Mouse (Mus musculus): ENCODE data around the gene Ltbp2. TPM values are rescaled to one million over a fixed set of nuclear protein-coding genes. Genes with fewer than 3 reads are reported as not detected.

Gene Ltbp2
- polyA plus RNA-seq, 1 experiment = 8.1 TPM

DNA sequence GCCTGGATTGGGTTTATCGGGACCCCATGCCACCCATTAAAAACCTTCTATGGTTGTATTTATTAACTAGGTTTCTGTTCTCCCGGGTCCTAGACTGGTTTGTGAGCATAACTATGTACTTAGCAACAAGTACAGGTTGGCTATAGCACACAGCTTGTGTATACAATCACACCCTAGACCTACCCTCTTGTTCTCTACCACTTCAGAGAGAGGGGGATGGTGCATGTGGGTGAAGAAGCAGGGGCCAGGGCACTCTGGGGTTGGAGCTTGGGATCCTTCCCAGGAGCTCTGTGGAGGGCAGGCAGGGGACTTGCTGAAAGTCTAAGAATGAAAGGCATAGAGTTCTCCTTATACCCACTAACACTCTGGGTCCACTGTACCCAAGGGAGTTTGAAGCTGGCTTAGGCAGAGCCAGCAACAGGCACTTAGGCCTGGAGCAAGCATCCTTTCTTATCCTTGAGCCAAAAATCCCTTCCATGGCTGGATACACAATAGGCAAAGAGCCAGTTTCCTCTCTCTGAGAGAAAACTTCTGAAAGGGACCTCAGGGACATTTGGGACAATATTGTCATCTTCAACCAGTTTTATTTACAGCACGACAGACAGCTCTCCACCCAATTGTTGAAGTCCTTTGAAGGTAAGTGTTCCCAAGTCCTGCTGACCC, 61.5 kb downstream of the Ltbp2 start:
- no peaks in the 10 kb centered on the region for H3K27me3 ChIP-seq (ENCODE audit: control insufficient read depth, insufficient read depth, low read length)
- H3K36me3 ChIP-seq (ENCODE audit: control insufficient read depth, insufficient read depth, low read length) = no peaks in the 10 kb centered on the region
- H3K4me1 ChIP-seq (ENCODE audit: control insufficient read depth, insufficient read depth, insufficient read length, low read length) = no peaks in the 10 kb centered on the region
- no peak overlapping the region for H3K4me3 ChIP-seq (ENCODE audit: low read depth, low read length)
- no peak overlapping the region for H3K27ac ChIP-seq (ENCODE audit: insufficient read depth, low read depth, low read length)
- 67% methylated on average over 3 of the region's 3 CpGs for WGBS
- TF ChIP-seq CTCF (IDR thresholded peaks at IDR 0.05; ENCODE audit: extremely low read depth, insufficient read length, insufficient replicate concordance, low read depth, low read length) = no peak
- TF ChIP-seq POLR2A (IDR thresholded peaks at IDR 0.05; ENCODE audit: low read depth, low read length) = no peak

- Histone ChIP-seq H3K27me3 (ENCODE audit: control insufficient read depth, insufficient read depth, low read length) (no peaks in the 10 kb centered on the region), H3K36me3 (ENCODE audit: control insufficient read depth, insufficient read depth, low read length) (no peaks in the 10 kb centered on the region), H3K4me3 (ENCODE audit: low read depth, low read length) (no peak overlapping the region), H3K4me1 (ENCODE audit: control insufficient read depth, insufficient read depth, insufficient read length, low read length) (no peaks in the 10 kb centered on the region), H3K27ac (ENCODE audit: insufficient read depth, low read depth, low read length) (no peak overlapping the region)
- TF ChIP-seq POLR2A (IDR thresholded peaks at IDR 0.05; ENCODE audit: low read depth, low read length) (no peak), CTCF (IDR thresholded peaks at IDR 0.05; ENCODE audit: extremely low read depth, insufficient read length, insufficient replicate concordance, low read depth, low read length) (no peak)
- 70% methylated on average over 7 of the region's 7 CpGs for WGBS
Measured at GRCm38 (mm10) chr12:84813773-84814172, 62.6 kb downstream of the Ltbp2 start.

- Histone ChIP-seq H3K27me3 (ENCODE audit: control insufficient read depth, insufficient read depth, low read length) (no peaks in the 10 kb centered on the region), H3K36me3 (ENCODE audit: control insufficient read depth, insufficient read depth, low read length) (no peaks in the 10 kb centered on the region), H3K27ac (ENCODE audit: insufficient read depth, low read depth, low read length) (no peak overlapping the region), H3K4me3 (ENCODE audit: low read depth, low read length) (no peak overlapping the region), H3K4me1 (ENCODE audit: control insufficient read depth, insufficient read depth, insufficient read length, low read length) (no peaks in the 10 kb centered on the region)
- 75% methylated on average over 3 of the region's 3 CpGs for WGBS
- TF ChIP-seq POLR2A (IDR thresholded peaks at IDR 0.05; ENCODE audit: low read depth, low read length) (no peak), CTCF (IDR thresholded peaks at IDR 0.05; ENCODE audit: extremely low read depth, insufficient read length, insufficient replicate concordance, low read depth, low read length) (no peak)
Measured at GRCm38 (mm10) chr12:84812004-84812403, 64.3 kb downstream of the Ltbp2 start.

DNA sequence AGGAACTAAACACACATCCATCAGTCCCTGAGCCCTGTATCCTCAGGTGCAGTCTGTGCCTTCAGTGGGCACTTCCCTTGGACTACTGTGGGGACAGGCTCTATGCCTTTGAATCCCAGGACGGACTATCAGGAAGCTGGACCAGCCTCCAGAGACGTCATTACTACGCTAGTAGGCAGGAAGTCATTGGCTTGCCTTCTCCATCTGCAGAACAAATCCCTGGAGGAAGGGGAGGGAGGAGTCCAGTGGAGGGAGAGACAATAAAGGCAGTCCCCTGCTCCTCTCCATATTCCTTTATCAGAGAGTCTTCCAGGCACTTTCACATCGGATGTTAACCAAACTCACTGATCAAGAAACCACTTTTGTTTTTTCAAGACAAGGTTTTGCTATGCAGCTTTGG, 64.8 kb downstream of the Ltbp2 start:
- TF ChIP-seq CTCF (IDR thresholded peaks at IDR 0.05; ENCODE audit: extremely low read depth, insufficient read length, insufficient replicate concordance, low read depth, low read length) = no peak
- no peak for TF ChIP-seq POLR2A (IDR thresholded peaks at IDR 0.05; ENCODE audit: low read depth, low read length)
- H3K27ac ChIP-seq (ENCODE audit: insufficient read depth, low read depth, low read length) = no peak overlapping the region
- H3K36me3 ChIP-seq (ENCODE audit: control insufficient read depth, insufficient read depth, low read length) = no peaks in the 10 kb centered on the region
- H3K4me1 ChIP-seq (ENCODE audit: control insufficient read depth, insufficient read depth, insufficient read length, low read length) = no peaks in the 10 kb centered on the region
- H3K27me3 ChIP-seq (ENCODE audit: control insufficient read depth, insufficient read depth, low read length) = no peaks in the 10 kb centered on the region
- 73% methylated on average over 4 of the region's 4 CpGs for WGBS
- H3K4me3 ChIP-seq (ENCODE audit: low read depth, low read length) = no peak overlapping the region

DNA sequence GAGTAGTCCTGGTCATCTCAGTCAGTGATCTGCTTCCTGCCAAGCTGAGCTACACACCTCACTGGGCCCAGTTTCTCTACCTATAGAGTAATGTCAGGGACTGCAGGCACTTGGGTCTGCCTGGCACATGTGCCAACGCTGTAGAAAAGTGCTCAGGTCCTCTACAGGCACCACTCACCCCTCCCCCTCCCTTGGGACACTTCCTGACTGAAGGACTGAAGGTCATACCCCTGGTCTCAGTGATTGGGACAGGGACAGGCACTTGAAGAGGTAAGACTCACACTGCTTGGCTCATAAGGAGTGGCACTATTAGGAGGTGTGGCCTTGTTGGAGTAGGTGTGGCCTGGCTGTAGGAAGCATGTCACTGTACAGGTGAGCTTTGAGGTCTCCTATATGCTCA, 65.5 kb downstream of the Ltbp2 start:
- no peak overlapping the region for H3K27ac ChIP-seq (ENCODE audit: insufficient read depth, low read depth, low read length)
- H3K4me1 ChIP-seq (ENCODE audit: control insufficient read depth, insufficient read depth, insufficient read length, low read length) = peaks cover 5% of the 10 kb centered on the region
- no peak for TF ChIP-seq POLR2A (IDR thresholded peaks at IDR 0.05; ENCODE audit: low read depth, low read length)
- no peak for TF ChIP-seq CTCF (IDR thresholded peaks at IDR 0.05; ENCODE audit: extremely low read depth, insufficient read length, insufficient replicate concordance, low read depth, low read length)
- 70% methylated on average over 1 of the region's 1 CpGs for WGBS
- H3K27me3 ChIP-seq (ENCODE audit: control insufficient read depth, insufficient read depth, low read length) = no peaks in the 10 kb centered on the region
- H3K36me3 ChIP-seq (ENCODE audit: control insufficient read depth, insufficient read depth, low read length) = no peaks in the 10 kb centered on the region
- no peak overlapping the region for H3K4me3 ChIP-seq (ENCODE audit: low read depth, low read length)

GRCm38 (mm10) chr12:84809033-84809432, 67.3 kb downstream of the Ltbp2 start:
- Histone ChIP-seq H3K27me3 (ENCODE audit: control insufficient read depth, insufficient read depth, low read length) (no peaks in the 10 kb centered on the region), H3K4me3 (ENCODE audit: low read depth, low read length) (no peak overlapping the region), H3K27ac (ENCODE audit: insufficient read depth, low read depth, low read length) (no peak overlapping the region), H3K4me1 (ENCODE audit: control insufficient read depth, insufficient read depth, insufficient read length, low read length) (peaks cover 13% of the 10 kb centered on the region), H3K36me3 (ENCODE audit: control insufficient read depth, insufficient read depth, low read length) (no peaks in the 10 kb centered on the region)
- WGBS = 73% methylated on average over 6 of the region's 6 CpGs
- TF ChIP-seq CTCF (IDR thresholded peaks at IDR 0.05; ENCODE audit: extremely low read depth, insufficient read length, insufficient replicate concordance, low read depth, low read length) (no peak), POLR2A (IDR thresholded peaks at IDR 0.05; ENCODE audit: low read depth, low read length) (no peak)

DNA sequence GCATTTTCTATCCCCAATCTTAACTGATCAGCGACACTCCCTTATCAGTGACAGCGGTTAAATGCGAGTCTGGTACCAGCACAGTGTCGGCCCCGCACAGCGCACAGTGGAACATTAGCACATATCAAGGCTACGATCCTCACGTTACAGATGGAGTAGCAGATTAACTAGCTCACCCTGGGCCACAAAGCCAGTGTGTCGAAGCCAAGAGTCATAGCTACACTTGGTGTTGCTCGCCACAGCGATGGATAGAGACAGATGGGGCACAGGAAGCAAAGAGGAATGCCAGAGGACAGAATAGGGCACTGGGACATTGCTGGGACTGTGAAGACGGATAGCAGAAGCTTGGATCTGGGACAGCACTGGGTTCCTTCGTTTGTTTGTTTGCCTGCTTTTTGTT, 69.0 kb downstream of the Ltbp2 start:
- TF ChIP-seq CTCF (IDR thresholded peaks at IDR 0.05; ENCODE audit: extremely low read depth, insufficient read length, insufficient replicate concordance, low read depth, low read length) (no peak), POLR2A (IDR thresholded peaks at IDR 0.05; ENCODE audit: low read depth, low read length) (no peak)
- H3K27ac ChIP-seq (ENCODE audit: insufficient read depth, low read depth, low read length) = no peak overlapping the region
- 82% methylated on average over 13 of the region's 13 CpGs for WGBS
- H3K4me3 ChIP-seq (ENCODE audit: low read depth, low read length) = no peak overlapping the region
- no peaks in the 10 kb centered on the region for H3K27me3 ChIP-seq (ENCODE audit: control insufficient read depth, insufficient read depth, low read length)
- H3K4me1 ChIP-seq (ENCODE audit: control insufficient read depth, insufficient read depth, insufficient read length, low read length) = peaks cover 13% of the 10 kb centered on the region
- H3K36me3 ChIP-seq (ENCODE audit: control insufficient read depth, insufficient read depth, low read length) = no peaks in the 10 kb centered on the region

Measured in small intestine, adult 2 months (tissue).